Mouse (Mus musculus) heart, embryonic 16.5 days (tissue): Measurements from ENCODE around the gene Trak1. TPM values are rescaled to one million over a fixed set of nuclear protein-coding genes. Genes with fewer than 3 reads are reported as not detected.

Experiments used
- ATAC-seq: fragments of 200-750 bp; cut with Nextera tagmentation; replicated peaks from 2 replicates; pipeline ENCODE4 v1.8.0; 2017; ENCODE audit warnings: moderate number of reproducible peaks; ENCODE audit not compliant: insufficient read depth, low FRiP score; ENCODE audit errors: extremely low read depth
- H3K27ac ChIP-seq: fragments of 300-500 bp; sonication (generic); 2 replicates; pipeline ENCODE4 v1.5.1; 2014; ENCODE audit warnings: mild to moderate bottlenecking, low read length, control low read depth, moderate library complexity
- H3K27me3 ChIP-seq: fragments of 300-500 bp; sonication (generic); 2 replicates; pipeline ENCODE4 v1.6.1; 2014; ENCODE audit warnings: low read length, mixed read lengths; ENCODE audit not compliant: control insufficient read depth, insufficient read depth
- H3K36me3 ChIP-seq: fragments of 300-500 bp; sonication (generic); 2 replicates; pipeline ENCODE4 v1.6.1; 2014; ENCODE audit not compliant: control insufficient read depth, insufficient read depth
- H3K4me1 ChIP-seq: fragments of 300-500 bp; sonication (generic); 2 replicates; pipeline ENCODE4 v1.6.1; 2014; ENCODE audit warnings: low read length, mixed read lengths; ENCODE audit not compliant: control insufficient read depth, insufficient read depth
- H3K4me2 ChIP-seq: fragments of 300-500 bp; sonication (generic); 2 replicates; pipeline ENCODE4 v1.6.1; 2014; ENCODE audit warnings: low read depth, mild to moderate bottlenecking, control low read depth, low read length
- H3K4me3 ChIP-seq: fragments of 300-500 bp; sonication (generic); 2 replicates; pipeline ENCODE4 v1.5.1; 2014; ENCODE audit warnings: mild to moderate bottlenecking, control low read depth, low read length
- H3K9ac ChIP-seq: fragments of 300-500 bp; sonication (generic); 2 replicates; pipeline ENCODE4 v1.6.1; 2014; ENCODE audit warnings: low read length, control low read depth
- H3K9me3 ChIP-seq: fragments of 300-500 bp; sonication (generic); replicated peaks from 2 replicates; pipeline ENCODE4 v1.6.1; 2016; ENCODE audit warnings: low read length; ENCODE audit not compliant: control insufficient read depth
- WGBS: fragments of 180-500 bp; shearing (Covaris S2); extraction: QIAGEN DNeasy Blood & Tissue Kit; methylation state at CpG from one replicate; pipeline ENCODE4 v1.1.7; 2014; 5-methylcytosine and 5-hydroxymethylcytosine counted together
- polyA plus RNA-seq: library from polyadenylated mRNA; unstranded; fragments of >200 nt; fragmentation: Nextera tagmentation; extraction: Ambion mirVana; gene quantifications from 2 replicates; pipeline ENCODE4 v1.2.1, GENCODE M21; 2015

Trak1 gene
- polyA plus RNA-seq, 1 experiment from 2014 or later: 42.4 TPM

DNA sequence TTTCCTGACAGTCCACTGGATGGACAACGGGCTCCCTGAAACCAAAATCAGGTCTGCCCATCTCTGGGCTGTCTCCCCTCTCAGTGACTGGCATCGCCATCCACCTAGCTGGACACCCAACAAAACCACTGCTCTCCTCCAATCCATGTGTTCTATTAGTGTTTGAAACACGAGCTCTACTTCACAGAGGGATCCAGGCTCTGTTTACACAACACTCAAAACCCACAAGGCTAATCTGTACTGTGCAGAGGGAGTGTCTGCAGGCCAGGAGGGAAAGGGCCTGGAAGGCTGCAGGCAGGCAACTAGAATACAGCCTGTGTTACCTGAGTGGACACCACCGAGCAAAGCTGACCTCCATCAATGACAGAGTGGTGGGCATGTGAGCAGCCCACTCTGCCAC, 25.7 kb upstream of the Trak1 start:
- H3K4me1 ChIP-seq: no peaks in the 10 kb centered on the region
- H3K9ac ChIP-seq: no peak overlapping the region
- H3K4me3 ChIP-seq: no peak overlapping the region
- no peaks in the 10 kb centered on the region for H3K36me3 ChIP-seq
- no peaks in the 10 kb centered on the region for H3K9me3 ChIP-seq
- no peak overlapping the region for H3K27ac ChIP-seq
- ATAC-seq: no peak
- no peaks in the 10 kb centered on the region for H3K27me3 ChIP-seq
- WGBS: 54% methylated on average over 4 of the region's 4 CpGs
- H3K4me2 ChIP-seq: no peak overlapping the region

DNA sequence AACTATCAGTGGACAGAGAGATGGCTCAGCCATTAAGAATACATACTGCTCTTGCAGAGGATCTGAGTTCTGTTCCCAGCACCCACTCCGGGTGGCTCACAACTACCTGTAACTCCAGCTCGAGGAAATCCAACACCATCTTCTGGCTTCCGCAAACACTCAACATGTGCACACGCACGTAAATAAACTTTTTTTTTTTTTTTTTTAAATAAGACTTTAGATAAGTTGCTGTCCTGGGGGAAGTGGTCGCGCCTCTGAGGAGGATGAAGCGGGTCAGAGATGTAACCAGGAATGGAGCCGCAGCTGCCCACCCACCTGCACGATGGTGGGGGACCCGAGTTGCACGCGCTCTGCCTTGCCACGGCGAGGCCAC, 20.6 kb upstream of the Trak1 start:
- Histone ChIP-seq H3K4me2 (peak overlapping the region; percentile 86), H3K27ac (no peak overlapping the region), H3K4me1 (peaks cover 4% of the 10 kb centered on the region), H3K27me3 (no peaks in the 10 kb centered on the region), H3K4me3 (peak overlapping the region; percentile 64), H3K9me3 (no peaks in the 10 kb centered on the region), H3K9ac (peak overlapping the region; percentile 78), H3K36me3 (no peaks in the 10 kb centered on the region)
- no peak for ATAC-seq
- 18% methylated on average over 15 of the region's 15 CpGs for WGBS

DNA sequence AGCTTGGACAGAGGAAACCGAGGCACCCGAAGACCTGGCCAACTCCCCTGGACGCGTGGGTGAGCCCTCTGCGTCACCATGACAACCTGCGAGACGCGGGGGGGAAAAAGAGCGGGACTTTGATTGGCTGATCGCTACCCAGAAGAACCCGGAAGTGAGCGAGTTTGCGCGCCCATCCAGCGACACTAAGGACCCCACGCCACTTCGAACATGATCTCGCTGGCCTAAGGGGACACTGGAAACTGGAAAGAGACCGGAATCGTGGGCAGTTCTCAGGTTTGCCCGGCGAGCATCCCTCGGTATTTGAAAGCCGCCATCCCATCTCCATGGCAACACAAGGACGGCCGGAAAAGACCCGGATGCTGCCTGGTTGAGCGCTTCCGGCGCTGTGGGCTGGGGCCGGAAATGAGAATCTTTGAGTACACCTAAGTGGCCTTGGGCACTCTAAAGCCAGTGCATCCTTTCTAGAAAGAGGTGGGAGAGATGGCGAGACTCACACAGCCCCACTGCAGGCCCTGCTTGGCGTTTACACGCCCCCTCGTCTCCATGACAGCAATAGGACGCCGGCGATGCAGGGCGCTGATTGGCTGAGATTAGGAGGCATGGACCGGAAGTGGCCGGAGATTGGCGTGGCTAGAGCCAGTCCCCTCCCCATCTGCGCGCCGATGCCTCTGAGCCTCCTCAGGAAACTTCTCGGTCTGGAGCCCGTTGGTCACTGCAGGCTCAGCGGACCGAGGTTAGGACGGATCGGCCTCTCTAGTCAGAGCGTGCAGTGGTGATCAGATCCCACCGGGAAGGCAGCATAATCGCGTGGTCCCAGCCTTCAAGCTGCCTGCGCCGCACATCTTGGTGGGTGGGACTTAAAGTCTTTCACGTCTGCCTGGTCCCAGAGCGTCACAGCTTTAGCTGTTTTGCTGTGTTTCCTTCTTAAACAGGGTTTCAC, 19.9 kb upstream of the Trak1 start, which contains the start of gene Ulk4:
Gene Ulk4 (minus strand): TSS at position 80 of the 943 bp plus-strand sequence.
- Histone ChIP-seq H3K9me3 (peaks cover 3% of the 10 kb centered on the region; the same call in 1 of the 2 replicates), H3K4me2 (peak within 1 kb of the TSS; percentile 86), H3K27ac (peak within 1 kb of the TSS; percentile 79), H3K36me3 (no peaks in the 10 kb centered on the region), H3K4me1 (peaks cover 4% of the 10 kb centered on the region), H3K4me3 (peak within 1 kb of the TSS; percentile 64), H3K27me3 (no peaks in the 10 kb centered on the region), H3K9ac (peak within 1 kb of the TSS; percentile 78)
- ATAC-seq: peak; percentile 97
- WGBS: under 1% methylated on average over 59 of the region's 59 CpGs

DNA sequence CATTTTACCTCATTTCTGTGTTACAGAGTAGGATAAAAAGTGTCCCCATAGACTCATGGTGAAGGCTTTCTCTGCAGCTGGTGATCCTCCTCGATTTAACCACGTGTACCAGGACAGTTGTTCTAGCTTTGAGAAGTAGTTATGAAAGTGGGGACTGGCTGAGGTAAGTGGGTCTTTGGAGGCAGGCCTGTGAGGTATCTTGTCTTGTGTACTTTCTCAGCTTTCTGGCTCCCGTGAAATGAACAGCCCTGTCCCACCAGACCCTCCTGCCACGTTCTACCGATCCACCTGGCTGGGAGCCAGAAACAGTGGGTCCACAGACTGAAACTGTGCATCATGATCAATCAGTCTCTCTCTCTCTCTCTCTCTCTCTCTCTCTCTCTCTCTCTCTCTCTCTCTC, 18.1 kb upstream of the Trak1 start:
- H3K4me3 ChIP-seq: no peak overlapping the region
- H3K4me2 ChIP-seq: no peak overlapping the region
- H3K27ac ChIP-seq: no peak overlapping the region
- no peaks in the 10 kb centered on the region for H3K36me3 ChIP-seq
- peaks cover 9% of the 10 kb centered on the region for H3K9me3 ChIP-seq
- H3K9ac ChIP-seq: no peak overlapping the region
- no peak for ATAC-seq
- no peaks in the 10 kb centered on the region for H3K27me3 ChIP-seq
- 77% methylated on average over 5 of the region's 5 CpGs for WGBS
- H3K4me1 ChIP-seq: peaks cover 4% of the 10 kb centered on the region

DNA sequence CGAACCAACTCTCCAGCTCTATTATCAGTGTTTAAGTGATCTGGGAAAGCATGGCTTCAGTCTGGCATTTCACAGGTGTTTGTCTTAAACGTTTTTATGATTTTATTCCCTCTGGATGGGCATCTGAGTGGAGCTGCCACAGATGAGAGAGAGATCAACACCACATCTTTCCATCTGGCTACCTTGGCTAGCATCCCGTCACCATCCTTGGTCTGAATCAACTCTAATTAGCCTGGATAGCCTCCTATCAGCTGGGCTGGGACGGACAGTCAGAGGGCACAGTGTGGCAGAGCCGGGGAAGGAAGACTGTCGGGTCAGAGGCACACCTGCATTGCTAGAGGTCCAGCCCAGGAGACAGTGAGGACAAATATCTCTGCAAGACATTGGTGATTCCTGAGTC, 15.4 kb upstream of the Trak1 start:
- Histone ChIP-seq H3K27me3 (no peaks in the 10 kb centered on the region), H3K9me3 (peaks cover 9% of the 10 kb centered on the region), H3K4me1 (peaks cover 13% of the 10 kb centered on the region), H3K36me3 (no peaks in the 10 kb centered on the region), H3K9ac (no peak overlapping the region), H3K27ac (no peak overlapping the region), H3K4me3 (no peak overlapping the region), H3K4me2 (no peak overlapping the region)
- ATAC-seq: no peak
- 79% methylated on average over 6 of the region's 6 CpGs for whole genome bisulfite sequencing

DNA sequence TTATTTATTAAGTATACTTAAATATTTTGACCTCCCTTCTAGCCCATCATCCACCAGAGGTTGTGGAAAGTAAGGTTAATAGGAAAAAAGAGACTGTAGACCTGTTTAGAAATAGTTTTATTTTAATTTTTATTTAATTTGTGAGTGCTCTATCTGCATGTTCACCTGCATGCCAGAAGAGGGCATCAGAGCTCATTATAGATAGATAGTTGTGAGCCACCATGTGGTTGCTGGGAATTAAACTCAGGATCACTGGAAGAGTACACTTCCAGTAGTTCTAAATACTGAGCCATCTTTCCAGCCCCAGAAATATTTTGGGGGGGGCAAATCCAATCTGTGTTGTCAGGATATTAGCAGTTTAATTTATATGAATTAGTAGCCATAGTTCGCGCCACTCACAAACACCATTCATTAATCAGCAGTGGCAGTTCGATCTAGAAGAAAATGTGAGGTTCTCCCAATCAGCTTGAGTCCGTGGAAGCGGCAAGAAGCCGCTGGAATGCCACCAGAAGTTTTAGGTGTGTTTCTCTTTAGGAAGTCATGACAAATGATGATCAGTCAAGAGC, 13.6 kb upstream of the Trak1 start:
- Histone ChIP-seq H3K36me3 (no peaks in the 10 kb centered on the region), H3K4me1 (peaks cover 9% of the 10 kb centered on the region), H3K4me3 (no peak overlapping the region), H3K4me2 (no peak overlapping the region), H3K9ac (no peak overlapping the region), H3K27me3 (no peaks in the 10 kb centered on the region), H3K9me3 (peaks cover 9% of the 10 kb centered on the region), H3K27ac (no peak overlapping the region)
- WGBS: 97% methylated on average over 6 of the region's 6 CpGs
- no peak for ATAC-seq

DNA sequence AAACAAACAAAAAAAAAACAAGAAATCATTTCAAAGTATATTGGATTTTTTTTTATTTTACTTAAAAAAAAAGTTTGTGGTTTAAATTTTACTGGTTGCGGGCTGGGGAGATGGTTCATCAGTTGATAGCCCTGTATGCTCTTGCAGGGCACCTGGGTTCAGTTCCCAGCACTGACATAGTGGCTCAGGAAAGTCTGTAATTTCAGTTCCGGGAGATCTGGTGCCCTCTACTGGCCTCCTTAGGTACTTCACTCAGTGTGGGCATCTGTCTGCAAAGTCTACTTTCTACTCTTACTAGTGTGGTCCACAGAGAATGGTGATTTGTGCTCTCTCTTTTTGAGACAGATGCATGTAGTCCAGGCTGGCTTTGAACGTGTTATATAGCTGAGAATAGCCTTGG, 12.9 kb upstream of the Trak1 start:
- no peaks in the 10 kb centered on the region for H3K27me3 ChIP-seq
- ATAC-seq: no peak

DNA sequence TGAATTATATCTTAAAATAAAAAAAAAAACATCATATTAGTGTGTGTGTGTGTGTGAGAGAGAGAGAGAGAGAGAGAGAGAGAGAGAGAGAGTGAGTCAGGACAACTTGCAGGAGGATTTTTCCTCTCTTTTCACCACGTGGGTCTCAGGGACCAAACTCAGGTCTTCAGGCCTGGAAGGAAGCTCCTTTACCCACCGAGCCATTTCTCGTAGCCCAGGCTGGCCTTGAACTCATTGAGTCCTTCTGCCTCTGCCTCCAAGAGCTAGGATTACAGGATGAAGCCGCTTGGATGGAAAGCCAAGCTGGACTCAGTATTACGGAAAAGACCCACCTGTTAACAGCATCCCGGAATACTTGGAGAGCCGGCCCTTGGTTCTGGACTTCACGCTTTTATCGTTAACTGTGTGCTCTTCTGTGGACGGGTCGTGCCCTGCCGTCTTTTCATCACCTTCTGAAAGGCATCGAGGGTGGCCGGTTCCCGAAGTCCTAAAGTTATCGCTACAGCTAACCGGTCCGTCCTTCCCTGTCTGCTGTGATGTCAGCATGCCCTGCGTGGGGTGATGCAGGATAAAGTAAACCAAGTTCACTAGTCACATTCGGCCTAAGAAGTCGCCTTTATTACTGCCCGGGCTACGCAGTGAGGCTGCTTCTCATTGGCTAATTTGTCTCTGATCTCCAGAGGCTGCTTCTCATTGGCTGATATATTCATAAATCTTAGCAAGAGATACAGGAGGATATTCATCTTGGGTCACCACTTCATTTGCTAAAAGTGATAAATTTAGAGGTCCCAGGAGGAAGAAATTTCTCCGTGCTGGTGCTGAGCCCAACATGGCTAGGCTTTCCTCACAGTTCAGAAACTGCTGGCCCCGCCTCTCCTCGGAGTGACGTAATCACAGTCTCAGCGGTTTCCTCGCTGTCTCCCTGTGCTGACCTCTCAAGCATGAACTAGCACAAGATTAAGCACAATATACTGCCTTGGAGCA, 11.7 kb upstream of the Trak1 start:
- Histone ChIP-seq H3K27ac (peak overlapping the region; percentile 25; the same call in 1 of the 2 replicates), H3K36me3 (no peaks in the 10 kb centered on the region), H3K4me2 (peak overlapping the region; percentile 76), H3K9me3 (peaks cover 16% of the 10 kb centered on the region), H3K4me1 (peaks cover 9% of the 10 kb centered on the region), H3K9ac (peak overlapping the region; percentile 70), H3K4me3 (peak overlapping the region; percentile 51), H3K27me3 (no peaks in the 10 kb centered on the region)
- WGBS: 18% methylated on average over 29 of the region's 29 CpGs
- peak; percentile 66 for ATAC-seq

More for the DNA sequence above, 12.9 kb upstream of the Trak1 start:
- WGBS: 86% methylated on average over 3 of the region's 3 CpGs
- H3K4me3 ChIP-seq: no peak overlapping the region
- no peak overlapping the region for H3K4me2 ChIP-seq
- H3K4me1 ChIP-seq: peaks cover 9% of the 10 kb centered on the region
- peaks cover 9% of the 10 kb centered on the region for H3K9me3 ChIP-seq
- no peaks in the 10 kb centered on the region for H3K36me3 ChIP-seq
- H3K27ac ChIP-seq: no peak overlapping the region
- H3K9ac ChIP-seq: no peak overlapping the region
